Mouse (Mus musculus) kidney, postnatal 4 days (tissue): ENCODE results near the gene Dtnb.

Source experiments
- DNase-seq, 2 experiments: peaks; one replicate each; pipeline ENCODE4 v3.0.0; 2021; ENCODE audit warnings: mixed read lengths in 2 of 2

Gene Dtnb

DNA sequence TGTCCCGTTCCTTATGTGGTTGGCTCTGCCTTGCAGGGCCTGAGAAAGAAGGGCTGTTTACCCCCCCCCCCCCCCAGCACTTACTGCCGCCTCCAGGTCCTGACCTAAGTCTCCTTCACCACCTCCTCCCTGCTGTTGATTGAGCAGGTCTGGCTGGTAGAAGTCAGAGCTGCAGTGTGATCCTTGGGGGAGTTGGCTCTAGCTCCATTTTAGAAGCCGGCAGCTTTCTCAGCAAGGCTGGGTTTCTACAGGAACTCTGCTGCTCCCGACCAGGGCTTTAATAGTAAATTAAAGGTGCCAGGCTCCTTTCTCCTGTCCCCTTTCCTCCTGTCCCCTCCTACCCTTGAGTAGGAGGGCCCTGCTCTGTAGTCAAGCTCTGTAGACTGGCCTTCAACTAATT, 238.3 kb downstream of the Dtnb start:
- DNase-seq = peak in 1 of 2 experiments; percentile 45

DNA sequence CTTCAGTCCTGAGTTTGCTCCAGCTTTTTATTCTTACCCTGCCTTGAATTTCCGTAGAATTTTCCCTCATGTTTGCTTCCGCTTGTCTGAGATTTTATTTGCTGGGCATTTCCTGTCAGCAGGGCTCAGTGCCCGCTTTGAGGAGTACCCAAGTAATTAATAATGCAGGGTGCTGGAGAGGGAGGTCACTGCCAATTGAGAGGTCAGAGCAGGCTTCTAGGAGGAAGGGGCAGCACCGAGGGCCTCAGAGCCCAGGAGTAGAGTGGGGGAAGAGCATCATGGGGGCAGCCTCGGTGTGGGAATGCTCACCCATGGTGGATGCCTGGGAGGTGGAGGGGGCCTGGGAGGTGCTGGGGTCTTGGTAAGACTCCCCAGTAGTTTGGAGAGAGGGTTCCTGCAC, 239.4 kb downstream of the Dtnb start:
- DNase-seq = peak in 1 of 2 experiments; percentile 52

DNA sequence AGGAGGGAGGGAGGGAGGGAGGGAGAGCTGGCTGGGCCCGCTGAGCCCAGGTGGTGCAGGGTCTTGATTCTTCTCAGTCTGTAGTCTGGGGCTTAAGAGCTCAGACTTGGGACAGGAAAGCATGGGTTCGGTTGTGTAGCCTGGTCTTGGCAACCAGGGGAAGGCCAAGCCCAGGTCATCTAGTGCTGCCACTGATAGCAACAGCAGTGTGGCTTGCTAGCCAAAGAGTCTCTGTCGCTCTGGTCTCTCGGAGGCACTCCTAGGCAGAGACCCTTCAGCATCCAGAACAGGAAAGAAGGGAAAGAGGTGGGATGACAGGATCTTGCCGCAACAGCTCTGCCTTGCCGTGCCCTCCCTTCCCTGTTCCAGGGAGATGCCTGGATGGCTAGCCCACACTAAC, 240.1 kb downstream of the Dtnb start:
- DNase-seq = peak in 1 of 2 experiments; percentile 33

DNA sequence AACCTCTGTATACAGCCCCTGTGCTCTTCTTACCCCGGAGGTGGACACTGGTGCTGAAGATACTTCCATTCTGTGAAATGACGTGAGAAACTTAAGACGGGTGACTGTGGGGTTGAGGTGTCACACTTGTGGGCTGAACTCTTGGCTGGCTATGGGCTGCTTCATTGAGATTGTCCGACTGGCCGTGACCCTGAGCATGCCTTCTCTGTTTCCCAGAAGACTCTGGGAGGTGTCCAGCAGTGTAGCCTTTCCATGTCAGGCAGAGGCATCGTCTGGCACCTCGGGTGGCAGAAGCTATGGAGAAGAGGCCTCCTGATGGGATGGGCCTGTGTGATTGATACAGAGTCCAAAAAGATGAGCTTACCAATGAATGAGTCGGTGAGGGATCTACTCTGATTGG, 241.0 kb downstream of the Dtnb start:
- DNase-seq = no peak

DNA sequence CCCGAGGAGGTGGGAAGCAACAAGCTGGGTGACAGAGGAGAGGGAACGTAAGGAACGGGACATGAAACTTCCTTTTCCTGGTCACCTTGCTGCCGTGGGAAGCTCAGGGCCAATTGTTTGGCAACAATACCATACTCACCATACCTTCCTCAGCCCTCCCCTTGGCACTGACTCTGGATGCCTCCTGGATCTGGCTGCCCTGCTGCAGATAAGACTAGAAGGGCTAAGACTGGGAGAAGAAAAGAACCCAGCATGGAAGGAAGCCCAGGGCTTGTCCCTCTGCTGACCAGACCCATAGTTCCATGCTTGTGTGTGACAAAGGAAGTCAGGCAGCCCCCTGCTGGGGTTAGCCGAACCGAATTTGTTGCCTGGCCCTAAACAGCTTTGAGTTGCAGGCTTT, 243.2 kb downstream of the Dtnb start:
- DNase-seq = no peak

DNA sequence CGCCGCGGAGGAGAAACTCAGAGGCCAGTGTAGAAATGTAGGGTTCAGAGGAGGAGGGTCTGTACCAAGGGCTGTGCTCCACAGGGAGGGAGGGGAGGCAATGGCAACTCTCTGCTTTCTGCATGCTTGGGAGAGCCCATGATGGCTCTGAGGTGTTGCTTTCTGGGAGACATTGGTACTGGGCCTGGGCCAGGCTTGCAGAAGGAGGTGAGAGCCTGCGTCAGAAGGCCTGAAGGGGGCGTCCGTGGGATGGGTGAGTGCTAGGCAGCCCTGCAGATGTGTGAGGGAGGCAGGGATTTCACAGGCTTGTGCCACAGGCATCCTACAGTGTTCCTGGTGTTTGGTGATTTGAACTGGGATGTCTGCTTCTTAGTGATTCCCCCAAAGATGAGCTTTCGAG, 244.9 kb downstream of the Dtnb start:
- DNase-seq = peak; percentile 45 to 61

DNA sequence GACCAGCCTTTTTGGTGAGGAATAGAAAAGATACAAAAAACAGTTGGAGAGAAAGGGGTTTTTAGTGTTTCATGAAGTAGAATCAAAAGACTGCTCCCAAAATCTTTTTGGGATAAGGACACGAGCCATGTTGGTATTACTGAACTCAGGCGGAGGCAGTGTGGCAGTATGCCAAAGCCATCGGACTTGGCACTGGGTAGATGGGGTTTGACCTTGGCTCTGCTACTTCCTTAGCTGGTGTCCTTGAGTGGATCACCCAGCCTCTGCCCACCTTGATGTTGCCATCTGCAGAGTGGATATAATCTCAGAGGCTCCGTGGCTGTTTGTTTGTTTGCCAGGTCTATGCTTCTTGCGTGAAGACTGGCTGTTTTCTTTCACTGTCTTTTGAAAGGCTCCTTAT, 245.4 kb downstream of the Dtnb start:
- DNase-seq = peak in 1 of 2 experiments; percentile 34

DNA sequence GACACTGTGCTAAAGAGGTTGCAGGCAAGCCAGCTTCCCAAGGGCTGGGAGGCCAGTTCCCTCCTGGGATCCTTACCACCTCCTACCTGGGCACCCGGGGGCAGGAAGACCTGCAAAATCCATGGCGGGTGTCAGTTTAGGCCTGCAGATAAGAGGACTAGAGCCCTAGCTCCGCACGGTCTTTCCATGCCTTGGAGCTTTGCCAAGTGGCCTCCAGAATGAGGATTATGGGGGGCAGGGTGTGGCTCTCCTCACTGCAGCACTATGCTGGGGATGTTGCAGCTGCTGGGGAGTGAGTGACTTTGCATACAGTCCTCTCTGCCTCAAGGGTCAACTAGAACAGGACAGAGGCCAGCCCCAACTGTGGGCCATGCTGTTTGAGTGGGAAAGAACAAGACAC, 247.7 kb downstream of the Dtnb start:
- DNase-seq = no peak

DNA sequence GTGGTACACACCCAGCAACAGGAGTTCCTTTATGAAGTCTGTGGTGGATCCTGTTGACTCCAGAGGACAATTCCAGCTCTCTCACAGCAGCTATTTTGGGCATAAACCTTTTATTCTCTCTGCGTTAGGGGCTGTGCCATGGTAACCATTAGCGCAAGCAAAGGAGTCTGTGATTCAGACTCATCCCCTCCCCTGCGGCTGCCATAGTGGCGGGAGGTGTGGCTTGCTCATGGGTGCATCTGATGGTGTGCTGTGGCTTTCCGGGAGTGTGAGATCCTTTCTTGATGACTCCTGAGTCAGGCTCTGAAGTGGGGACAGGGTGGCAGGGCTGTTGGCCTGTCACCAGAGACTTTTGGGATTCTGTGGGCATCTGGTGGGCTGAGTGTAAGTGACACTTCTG, 251.2 kb downstream of the Dtnb start:
- no peak for DNase-seq

DNA sequence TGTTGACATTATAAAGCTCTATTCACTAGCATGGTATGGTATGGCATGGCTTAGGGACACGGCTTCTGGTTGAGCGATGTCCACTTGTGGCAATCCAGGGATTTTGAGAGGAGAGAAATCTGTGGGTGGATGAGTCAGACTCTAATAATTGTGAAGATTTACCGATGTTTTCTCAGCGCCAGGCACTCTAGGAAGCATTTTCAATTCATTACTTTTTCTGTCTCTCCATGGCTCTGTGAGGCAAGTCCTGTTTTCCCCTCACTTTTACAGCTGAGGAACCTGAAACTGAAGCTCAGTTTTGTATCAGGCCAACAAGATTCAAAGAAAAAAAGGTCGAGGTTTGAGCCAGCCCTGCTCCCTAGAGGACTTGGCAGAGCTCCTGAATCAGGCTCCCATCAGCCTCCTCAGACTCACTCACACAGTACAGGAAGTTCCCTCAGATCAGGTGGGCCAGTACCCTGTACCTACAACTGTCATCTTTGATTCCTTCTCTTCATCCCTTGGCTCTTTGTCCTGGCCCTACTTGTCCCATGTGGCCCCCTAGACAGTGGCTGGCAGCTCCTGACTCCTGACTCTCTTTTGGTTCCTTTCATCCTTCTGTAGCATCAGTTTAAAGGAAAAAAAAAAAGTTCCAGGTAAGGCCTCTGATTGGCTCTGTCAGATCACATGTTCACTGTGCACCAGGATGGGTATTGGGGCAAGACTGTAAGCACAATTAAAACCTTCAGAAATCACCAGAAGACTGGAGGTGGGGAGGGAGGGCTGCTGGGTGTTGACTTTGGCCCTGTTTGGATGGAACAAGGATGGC, 252.9 kb downstream of the Dtnb start:
- no peak for DNase-seq

DNA sequence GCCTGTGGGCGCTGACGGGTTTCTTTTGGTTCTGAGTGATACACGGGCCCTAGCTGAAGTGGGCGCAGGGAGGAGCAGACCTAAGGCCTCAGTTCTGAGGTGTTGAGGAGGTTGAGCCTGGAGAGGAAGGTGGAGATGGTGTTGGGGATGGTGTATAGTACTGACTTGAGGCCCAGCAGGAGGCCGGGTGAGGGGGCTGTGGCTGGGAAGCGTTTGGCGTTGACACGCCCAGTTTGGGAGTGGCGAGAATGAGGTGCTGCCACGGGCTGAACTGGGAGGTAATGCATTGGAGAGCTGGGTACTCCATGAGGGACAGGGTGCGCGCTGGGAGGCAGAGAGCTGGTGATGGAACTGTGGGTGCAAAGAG, 253.5 kb downstream of the Dtnb start:
- peak in 1 of 2 experiments; percentile 34 for DNase-seq

DNA sequence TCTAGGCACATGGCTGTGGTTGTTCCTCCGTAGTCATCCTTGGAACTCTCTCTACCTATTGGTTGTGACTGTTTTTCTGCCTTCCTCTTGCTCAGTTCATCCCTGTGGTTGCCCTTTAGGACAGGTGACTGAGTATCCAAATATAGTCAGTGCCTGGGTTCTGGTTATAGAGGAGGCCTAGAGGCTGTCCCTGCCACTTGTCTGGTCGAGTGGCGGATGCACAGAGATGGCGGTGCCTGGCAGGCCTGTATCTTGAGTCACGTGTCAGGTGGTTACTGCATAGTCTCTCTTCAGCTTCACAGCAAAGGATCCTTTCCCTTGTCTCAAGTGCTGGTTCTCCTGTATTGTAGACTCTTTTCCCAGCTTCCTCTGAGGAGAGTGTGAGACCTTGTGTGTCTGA, 255.6 kb downstream of the Dtnb start:
- no peak for DNase-seq
